Mouse (Mus musculus) large intestine, adult 2 months (tissue): Measurements from ENCODE around the gene Cenpi. TPM values are rescaled to one million over a fixed set of nuclear protein-coding genes. Genes with fewer than 3 reads are reported as not detected.

ENCODE experiments used
- DNase-seq: peaks from one replicate; pipeline ENCODE4 v3.0.0-alpha.2; 2012; ENCODE audit warnings: low read depth, low spot score
- WGBS: fragments of 180-500 bp; shearing (Covaris S2); methylation state at CpG from one replicate; pipeline ENCODE4 v1.1.7; 2018; 5-methylcytosine and 5-hydroxymethylcytosine counted together
- polyA plus RNA-seq: library from polyadenylated mRNA; depleted of rRNA; stranded (reverse); fragments of >200 nt; gene quantifications from 2 replicates; pipeline ENCODE4 v1.2.3, GENCODE M21; 2012; rRNA removed

Gene Cenpi
- polyA plus RNA-seq, 1 experiment, result 2.0 TPM

DNA sequence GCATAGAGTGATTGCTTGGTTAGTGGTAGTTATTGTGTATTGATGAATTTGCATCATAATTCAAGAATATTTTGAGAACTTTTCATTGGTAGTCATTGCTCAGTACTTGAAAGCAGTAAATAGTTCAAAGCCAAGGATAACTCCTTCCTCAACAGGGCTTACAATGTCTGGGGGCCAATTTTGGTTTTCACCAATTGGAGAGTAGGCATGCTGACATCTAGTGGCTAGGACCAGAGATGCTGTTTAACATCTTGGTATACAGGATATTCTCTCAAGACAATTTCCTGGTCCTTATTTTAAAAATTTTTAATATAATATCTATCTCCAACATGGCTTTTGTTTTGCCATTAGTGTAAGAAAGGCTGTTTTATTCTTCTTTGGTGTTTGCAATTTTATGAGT, 46.0 kb downstream of the Cenpi start:
- no peak for DNase-seq

DNA sequence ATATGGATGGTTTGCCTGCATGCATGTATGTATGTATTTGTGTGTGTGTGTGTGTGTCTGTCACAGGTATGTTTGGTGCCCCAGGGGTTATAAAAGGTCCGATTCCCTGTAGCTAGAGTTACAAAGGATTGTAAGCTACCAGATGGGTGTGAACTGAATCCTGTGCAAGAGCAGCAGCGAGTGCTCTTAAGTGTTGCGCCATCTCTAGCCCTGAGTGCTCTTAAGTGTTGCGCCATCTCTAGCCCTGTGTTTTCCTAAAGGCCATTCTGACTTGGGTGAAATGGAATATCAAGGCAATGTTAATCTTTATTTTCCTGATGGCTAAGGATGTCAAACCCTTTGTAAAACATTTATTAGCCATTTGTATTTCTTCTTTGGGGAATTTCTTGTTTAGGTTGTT, 51.5 kb downstream of the Cenpi start:
- no peak for DNase-seq

DNA sequence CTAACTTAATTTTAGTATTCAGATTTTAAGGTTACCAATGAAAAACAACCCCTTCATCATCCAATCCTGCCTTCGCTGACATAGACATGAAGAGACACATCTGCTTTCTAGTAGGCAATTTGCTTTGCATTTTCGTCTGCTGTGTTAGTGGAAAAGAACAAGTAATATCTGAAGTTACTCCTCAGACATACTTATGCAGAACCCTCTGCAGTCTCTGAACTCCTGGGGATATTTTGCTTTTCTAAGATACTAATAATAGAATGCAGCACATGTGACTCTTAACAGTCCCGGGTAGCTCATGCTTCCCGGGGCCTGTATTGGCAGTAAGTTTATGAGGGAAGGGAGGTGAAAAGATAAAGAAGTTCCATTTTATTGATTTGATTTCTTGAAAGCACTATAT, 54.3 kb downstream of the Cenpi start:
- no peak for DNase-seq
- WGBS, result 89% methylated on average over 4 of the region's 4 CpGs

More for the DNA sequence above, 51.5 kb downstream of the Cenpi start:
- 73% methylated on average over 4 of the region's 4 CpGs for WGBS

DNA sequence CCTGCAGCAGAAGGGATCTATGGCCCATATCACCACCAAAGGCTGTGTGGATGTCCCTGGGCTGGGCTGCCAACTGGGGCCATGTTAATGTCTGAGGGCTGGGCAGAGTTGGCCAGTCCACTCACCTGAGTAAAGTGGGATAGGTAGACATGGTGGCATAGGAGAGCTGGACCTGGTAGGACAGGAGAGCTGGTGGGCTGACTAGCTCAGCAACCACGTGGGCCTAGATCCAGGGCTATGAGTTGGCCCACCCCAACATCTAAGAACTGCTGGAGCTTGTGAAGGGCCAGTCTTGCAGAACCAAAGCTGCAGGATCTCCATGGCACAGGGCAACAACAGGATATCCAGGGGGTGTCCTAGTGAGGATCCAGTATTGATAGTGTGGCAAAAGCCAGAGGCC, 57.5 kb downstream of the Cenpi start:
- 71% methylated on average over 1 of the region's 1 CpGs for WGBS
- DNase-seq, result no peak

DNA sequence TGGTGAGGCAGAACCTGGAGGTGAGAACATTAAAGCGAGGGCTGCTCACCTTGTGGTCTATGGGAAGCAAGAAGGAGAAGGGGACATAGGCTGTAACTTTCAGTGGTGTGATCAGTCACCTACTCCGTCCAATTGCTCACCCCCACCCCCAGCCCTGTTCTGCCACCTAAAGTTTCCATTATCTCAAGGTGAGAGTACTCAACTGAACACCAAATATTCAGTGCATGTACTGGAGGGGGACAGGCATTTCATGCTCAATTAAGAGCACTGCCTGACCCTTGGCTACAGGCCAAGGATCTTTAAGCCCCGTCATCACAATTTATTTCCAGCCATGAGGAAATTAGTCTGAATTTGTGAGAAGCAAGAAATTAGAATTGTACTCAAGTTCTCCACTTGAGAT, 58.7 kb downstream of the Cenpi start:
- 90% methylated on average over 3 of the region's 3 CpGs for WGBS
- no peak for DNase-seq

DNA sequence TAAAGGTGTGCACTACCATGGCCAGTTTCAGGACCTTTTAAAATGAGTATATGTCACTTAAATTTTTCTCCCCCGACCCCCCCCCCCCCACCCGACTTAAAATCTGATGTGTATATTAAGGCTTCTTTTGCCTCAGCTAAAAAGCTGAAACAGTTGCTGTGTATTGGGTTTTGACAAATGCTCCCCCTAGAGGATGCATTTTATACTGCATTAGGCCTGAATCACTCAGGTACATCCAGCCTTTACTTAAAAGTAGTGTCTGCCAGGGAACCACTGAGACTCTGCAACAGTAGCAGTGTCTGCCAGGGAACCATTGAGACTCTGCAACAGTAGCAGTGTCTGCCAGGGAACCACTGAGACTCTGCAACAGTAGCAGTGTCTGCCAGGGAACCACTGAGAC, 63.4 kb downstream of the Cenpi start:
- no peak for DNase-seq
- 5% methylated on average over 2 of the region's 2 CpGs for WGBS

DNA sequence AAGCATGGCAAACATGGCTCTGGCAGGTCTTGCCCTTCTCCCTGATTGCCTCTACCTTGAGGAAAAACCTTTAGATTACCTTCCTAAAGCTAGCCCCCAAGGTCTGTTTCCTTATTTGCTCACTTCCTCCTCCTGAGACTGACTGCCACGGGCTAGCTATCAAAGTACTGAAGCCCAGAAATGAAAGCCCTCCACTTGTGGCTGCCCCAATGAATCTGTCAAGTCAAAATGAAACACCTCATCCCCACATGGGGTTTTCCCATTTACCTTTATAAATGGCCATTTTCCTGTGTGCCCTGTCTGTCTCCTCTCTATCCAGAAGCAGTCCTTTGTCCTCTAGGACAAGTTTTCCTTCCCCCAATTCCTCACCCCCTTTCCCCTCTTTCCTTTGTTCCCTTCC, 66.3 kb downstream of the Cenpi start:
- no peak for DNase-seq
- WGBS, result 23% methylated on average over 1 of the region's 1 CpGs

DNA sequence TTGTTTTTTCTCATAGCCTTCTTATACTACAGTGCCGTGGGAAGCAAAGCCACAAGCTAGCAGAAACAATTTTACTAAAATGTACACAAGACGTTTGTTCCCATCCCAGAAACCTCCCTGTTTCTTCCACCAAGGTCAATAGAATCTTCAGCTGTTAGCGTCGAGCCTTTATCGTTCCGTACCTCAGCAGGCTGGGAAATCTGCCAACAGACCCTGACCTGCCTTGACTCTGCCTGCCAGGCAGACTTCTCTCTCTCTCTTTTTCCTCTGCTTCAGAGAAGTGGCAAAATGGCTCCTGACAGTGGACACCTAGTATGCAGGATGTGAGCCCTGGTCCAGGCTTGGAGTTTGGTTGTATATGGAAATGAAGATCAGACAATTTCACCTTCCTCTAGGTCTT, 77.0 kb downstream of the Cenpi start:
- no peak for DNase-seq
- 58% methylated on average over 6 of the region's 6 CpGs for WGBS

DNA sequence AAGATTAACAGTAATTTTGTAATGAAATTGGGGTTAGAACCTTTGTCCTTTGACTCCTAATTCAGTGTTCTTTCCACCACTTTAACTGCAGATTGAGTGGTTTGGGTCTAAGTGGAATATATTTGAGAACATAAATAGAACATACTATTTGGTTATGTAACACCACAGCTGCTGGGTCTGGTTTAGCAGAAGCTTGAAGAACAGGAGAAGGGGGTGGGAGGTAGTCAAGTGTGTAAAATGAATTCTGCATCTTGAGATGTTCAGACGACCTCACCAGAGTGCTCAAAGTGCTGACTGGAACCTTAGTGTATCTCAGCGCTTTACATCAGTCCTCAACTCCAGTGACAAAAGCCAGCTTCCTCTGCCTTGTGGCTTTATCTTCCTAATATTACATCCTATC, 91.1 kb downstream of the Cenpi start:
- 66% methylated on average over 2 of the region's 2 CpGs for WGBS
- DNase-seq, result no peak

DNA sequence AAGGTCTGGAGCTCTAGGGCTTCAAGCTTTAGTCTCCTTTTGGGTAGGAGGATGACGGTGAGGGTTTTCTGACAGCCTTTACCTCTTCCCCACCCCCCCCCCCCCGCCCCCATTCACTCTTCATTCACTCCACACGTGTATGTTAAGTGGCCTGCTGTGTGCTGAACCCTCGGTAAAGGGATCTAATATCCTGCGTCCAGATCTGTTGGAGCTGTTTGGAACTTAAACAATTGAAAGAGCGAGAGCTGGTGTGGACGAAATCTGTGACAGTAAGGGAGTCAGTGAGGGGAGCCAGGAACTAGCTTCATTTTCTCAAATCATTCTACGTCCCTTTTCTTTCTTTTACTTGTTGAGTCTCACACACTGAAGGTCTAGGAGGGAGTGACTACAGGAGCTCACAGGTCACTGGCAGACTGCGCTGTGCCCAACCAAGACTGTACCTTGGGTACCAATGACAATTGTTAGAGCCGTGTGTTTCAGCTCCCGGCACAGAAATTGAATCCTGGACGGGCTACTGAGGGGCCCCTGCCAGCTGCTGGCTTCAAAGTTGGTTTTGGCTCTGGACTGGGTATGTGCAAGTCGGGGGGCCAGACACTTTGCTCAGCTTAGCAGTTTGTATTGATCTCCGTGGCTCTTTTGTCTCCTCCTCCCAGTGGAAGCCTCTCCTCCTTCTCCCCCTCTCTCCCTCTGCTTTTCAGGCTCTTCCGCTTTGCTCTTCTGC, 96.1 kb downstream of the Cenpi start, which contains the start of gene Drp2:
Gene Drp2 (plus strand): TSS at position 689 of the 721 bp plus-strand sequence.
- 28% methylated on average over 15 of the region's 15 CpGs for WGBS
- DNase-seq, result no peak

DNA sequence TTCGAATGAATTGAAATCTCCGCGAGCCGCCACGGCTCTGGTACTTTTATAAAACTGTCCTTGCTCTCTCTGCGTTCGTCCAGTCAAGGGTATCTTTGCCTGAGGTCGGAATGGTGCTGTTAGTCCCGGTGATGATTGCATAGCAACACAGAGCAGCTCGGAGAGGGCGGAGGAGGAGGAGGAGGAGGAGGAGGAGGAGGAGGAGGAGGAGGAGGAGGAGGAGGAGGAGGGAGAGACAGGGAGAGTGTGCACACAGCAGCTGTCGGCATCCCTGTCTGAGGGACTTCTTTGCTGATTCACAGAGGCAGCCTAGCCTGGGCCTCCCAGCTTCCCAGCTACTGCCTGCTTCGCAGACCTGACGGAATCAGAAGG, 96.7 kb downstream of the Cenpi start:
- DNase-seq, result no peak
- WGBS, result 24% methylated on average over 12 of the region's 14 CpGs

DNA sequence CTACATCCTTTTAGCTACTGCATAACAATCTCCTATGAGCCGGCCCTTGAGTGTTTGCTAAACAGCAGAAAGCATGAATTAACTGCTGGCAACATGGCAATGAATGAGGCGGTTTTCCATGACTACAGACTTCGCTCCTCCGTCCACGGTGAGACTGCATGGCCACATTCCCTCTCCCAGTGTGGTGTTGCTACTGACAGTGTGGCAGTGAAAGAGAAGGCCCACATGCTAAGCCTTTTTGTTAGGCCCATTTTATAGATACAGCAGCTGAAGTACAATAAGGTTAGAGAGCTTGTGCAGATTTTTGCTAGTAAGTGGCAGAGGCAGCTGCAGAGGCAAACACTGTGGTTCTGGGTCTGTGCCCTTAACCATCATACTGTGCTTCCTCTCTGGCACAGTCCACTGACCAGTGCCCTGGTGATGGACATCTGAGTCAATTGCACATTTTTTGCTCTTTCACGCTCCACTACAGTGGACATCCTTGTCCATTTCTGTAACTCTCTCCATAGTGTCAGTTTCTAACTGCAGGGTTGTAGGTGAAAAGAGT, 101.5 kb downstream of the Cenpi start:
- no peak for DNase-seq
- WGBS, result 80% methylated on average over 6 of the region's 6 CpGs

DNA sequence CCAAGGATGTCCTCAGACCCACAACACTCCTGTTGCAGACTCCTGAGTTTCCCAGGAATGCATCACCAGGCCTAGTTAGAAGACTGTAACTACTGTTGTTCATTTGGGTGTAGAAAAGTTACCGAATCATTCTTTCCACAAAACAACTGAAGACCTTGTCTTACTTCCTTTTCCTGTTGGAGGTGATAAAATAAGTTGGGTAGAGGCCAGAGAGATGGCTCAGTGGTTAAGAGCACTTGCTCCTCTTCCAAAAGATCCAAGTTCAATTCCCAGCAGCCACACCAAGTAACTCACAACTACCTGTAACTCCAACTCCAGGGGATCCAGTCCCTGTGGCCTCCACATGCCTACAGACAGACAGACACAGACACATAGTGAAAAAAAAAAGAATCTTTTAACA, 104.2 kb downstream of the Cenpi start:
- WGBS, result 66% methylated on average over 1 of the region's 1 CpGs

More for the DNA sequence above, 104.2 kb downstream of the Cenpi start:
- no peak for DNase-seq

Other genes starting within 250 kb of the Cenpi start
- gene Cstf2, start 248.9 kb upstream of the Cenpi start, polyA plus RNA-seq, result 9.1 and 17.0 TPM in 2 replicates
- 0.56 and 0.85 TPM in 2 replicates for gene Xkrx, start 146.0 kb upstream of the Cenpi start, polyA plus RNA-seq
- not detected in 2 replicates for gene Arl13a, start 120.6 kb upstream of the Cenpi start, polyA plus RNA-seq
- 1.5 and 3.3 TPM in 2 replicates for gene Nox1, start 86.1 kb upstream of the Cenpi start, polyA plus RNA-seq
- gene Trmt2b, start 31.1 kb upstream of the Cenpi start, polyA plus RNA-seq, result 8.6 and 12.8 TPM in 2 replicates
- gene Tmem35a, start 12.9 kb upstream of the Cenpi start, polyA plus RNA-seq, result 0.52 and 0.86 TPM in 2 replicates
- 0.30 and 0.34 TPM in 2 replicates for gene Drp2, start 96.5 kb downstream of the Cenpi start, polyA plus RNA-seq
- gene Taf7l, start 168.4 kb downstream of the Cenpi start, polyA plus RNA-seq, result not detected in 2 replicates
- 3.0 and 4.0 TPM in 2 replicates for gene Timm8a1, start 233.8 kb downstream of the Cenpi start, polyA plus RNA-seq